Mouse (Mus musculus) ES-E14 (cell line): Measurements from ENCODE around the gene Ctu2.
A peak's percentile ranks its signal among the peaks of the same experiment; 100 is the strongest.

Experiments used
- CHD2 ChIP-seq: IDR thresholded peaks from 2 replicates; pipeline ENCODE4 v1.6.1; 2014; ENCODE audit warnings: mild to moderate bottlenecking, low read depth, low read length, inconsistent platforms
- HCFC1 ChIP-seq: IDR thresholded peaks from 2 replicates; pipeline ENCODE4 v1.6.1; 2012; ENCODE audit warnings: low read length, inconsistent platforms, borderline replicate concordance; ENCODE audit not compliant: insufficient read depth
- MAFK ChIP-seq: IDR thresholded peaks from 2 replicates; pipeline ENCODE4 v1.6.1; 2014; ENCODE audit warnings: mild to moderate bottlenecking, low read depth, low read length, inconsistent platforms; ENCODE audit not compliant: insufficient read depth
- ZC3H11A ChIP-seq: IDR thresholded peaks from 2 replicates; pipeline ENCODE4 v1.6.1; 2012; ENCODE audit warnings: low read depth, mild to moderate bottlenecking, inconsistent platforms, low read length, borderline replicate concordance
- ZNF384 ChIP-seq: IDR thresholded peaks from 2 replicates; pipeline ENCODE4 v1.6.1; 2012; ENCODE audit warnings: low read depth, low read length, inconsistent platforms

DNA sequence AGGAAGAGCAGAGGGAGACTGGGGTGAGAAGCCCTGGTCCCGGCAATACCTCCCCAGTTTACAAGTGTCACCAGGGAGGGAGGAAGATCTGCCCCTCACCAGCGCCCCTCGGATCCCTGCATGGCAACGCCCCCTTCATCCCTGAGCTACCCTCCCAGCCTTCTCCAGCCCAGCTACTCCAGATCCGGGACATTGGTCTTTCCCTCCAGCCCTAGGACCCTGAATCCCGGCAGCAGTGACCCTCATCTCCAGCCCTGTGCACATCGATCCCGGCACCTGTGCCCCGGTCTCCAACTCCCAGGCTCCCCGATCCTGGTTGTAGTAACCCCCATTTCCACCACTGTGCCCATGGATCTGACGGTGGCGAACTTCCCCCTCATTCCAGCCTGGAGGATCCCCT, 33.2 kb upstream of the Ctu2 start:
- TF ChIP-seq ZC3H11A = no peak
- peak; percentile 15; the same call in 1 of the 2 replicates for TF ChIP-seq HCFC1
- TF ChIP-seq ZNF384 = no peak
- TF ChIP-seq CHD2 = no peak
- no peak for TF ChIP-seq MAFK
